Mouse (Mus musculus): Measurements from ENCODE around the gene Ywhag. TPM values are rescaled to one million over a fixed set of nuclear protein-coding genes. Genes with fewer than 3 reads are reported as not detected.
A peak's percentile ranks its signal among the peaks of the same experiment; 100 is the strongest.

The Ywhag gene
- polyA plus RNA-seq, 1 experiment from 2014 or later = 1,054 TPM

- WGBS = 60% methylated on average over 5 of the region's 5 CpGs
- H3K9ac ChIP-seq (ENCODE audit: low read depth, low read length) = no peak overlapping the region
- no peak for ATAC-seq
These were observed 6.2 kb upstream of the Ywhag start for GRCm38 (mm10) chr5:135940587-135940986.

GRCm38 (mm10) chr5:135935641-135936190, 1.3 kb upstream of the Ywhag start:
- Histone ChIP-seq H3K27ac (ENCODE audit: low read length) (peak overlapping the region; percentile 99), H3K4me1 (ENCODE audit: control insufficient read depth, insufficient read depth, low read length) (peaks cover 23% of the 10 kb centered on the region), H3K4me2 (ENCODE audit: low read length) (no peak overlapping the region), H3K9me3 (replicated peaks; ENCODE audit: control insufficient read depth, low read length, poor library complexity, severe bottlenecking) (no peaks in the 10 kb centered on the region), H3K27me3 (ENCODE audit: control insufficient read depth, insufficient read depth, low read depth, low read length) (no peaks in the 10 kb centered on the region), H3K36me3 (ENCODE audit: control insufficient read depth, insufficient read depth, low read length) (no peaks in the 10 kb centered on the region), H3K9ac (ENCODE audit: low read depth, low read length) (no peak overlapping the region), H3K4me3 (ENCODE audit: low read depth, low read length) (no peak overlapping the region)
- 87% methylated on average over 6 of the region's 6 CpGs for WGBS
- no peak for ATAC-seq

More at GRCm38 (mm10) chr5:135940587-135940986, 6.2 kb upstream of the Ywhag start:
- no peak overlapping the region for H3K4me2 ChIP-seq (ENCODE audit: low read length)
- no peak overlapping the region for H3K4me3 ChIP-seq (ENCODE audit: low read depth, low read length)
- no peaks in the 10 kb centered on the region for H3K4me1 ChIP-seq (ENCODE audit: control insufficient read depth, insufficient read depth, low read length)
- H3K27me3 ChIP-seq (ENCODE audit: control insufficient read depth, insufficient read depth, low read depth, low read length) = no peaks in the 10 kb centered on the region
- H3K9me3 ChIP-seq (replicated peaks; ENCODE audit: control insufficient read depth, low read length, poor library complexity, severe bottlenecking) = no peaks in the 10 kb centered on the region
- no peak overlapping the region for H3K27ac ChIP-seq (ENCODE audit: low read length)
- H3K36me3 ChIP-seq (ENCODE audit: control insufficient read depth, insufficient read depth, low read length) = no peaks in the 10 kb centered on the region

GRCm38 (mm10) chr5:135935176-135935523, 734 bp upstream of the Ywhag start:
- peak overlapping the region; percentile 88 for H3K9ac ChIP-seq (ENCODE audit: low read depth, low read length)
- H3K27me3 ChIP-seq (ENCODE audit: control insufficient read depth, insufficient read depth, low read depth, low read length) = no peaks in the 10 kb centered on the region
- ATAC-seq = peak; percentile 43
- peaks cover 27% of the 10 kb centered on the region for H3K4me1 ChIP-seq (ENCODE audit: control insufficient read depth, insufficient read depth, low read length)
- H3K4me3 ChIP-seq (ENCODE audit: low read depth, low read length) = peak overlapping the region; percentile 77
- H3K4me2 ChIP-seq (ENCODE audit: low read length) = peak overlapping the region; percentile 61
- no peaks in the 10 kb centered on the region for H3K9me3 ChIP-seq (replicated peaks; ENCODE audit: control insufficient read depth, low read length, poor library complexity, severe bottlenecking)
- 50% methylated on average over 7 of the region's 7 CpGs for WGBS
- peak overlapping the region; percentile 99 for H3K27ac ChIP-seq (ENCODE audit: low read length)
- peaks cover 2% of the 10 kb centered on the region; the same call in 1 of the 2 replicates for H3K36me3 ChIP-seq (ENCODE audit: control insufficient read depth, insufficient read depth, low read length)

- H3K4me3 ChIP-seq (ENCODE audit: low read depth, low read length) = peak overlapping the region; percentile 77
- WGBS = under 1% methylated on average over 28 of the region's 35 CpGs
These were observed 445 bp downstream of the Ywhag start for GRCm38 (mm10) chr5:135933900-135934441.

GRCm38 (mm10) chr5:135933222-135933899, 1.1 kb downstream of the Ywhag start:
- Histone ChIP-seq H3K4me1 (ENCODE audit: control insufficient read depth, insufficient read depth, low read length) (peaks cover 39% of the 10 kb centered on the region), H3K27me3 (ENCODE audit: control insufficient read depth, insufficient read depth, low read depth, low read length) (no peaks in the 10 kb centered on the region), H3K36me3 (ENCODE audit: control insufficient read depth, insufficient read depth, low read length) (peaks cover 12% of the 10 kb centered on the region), H3K27ac (ENCODE audit: low read length) (peak overlapping the region; percentile 99), H3K9ac (ENCODE audit: low read depth, low read length) (peak overlapping the region; percentile 88), H3K4me2 (ENCODE audit: low read length) (peak overlapping the region; percentile 85), H3K9me3 (replicated peaks; ENCODE audit: control insufficient read depth, low read length, poor library complexity, severe bottlenecking) (no peaks in the 10 kb centered on the region), H3K4me3 (ENCODE audit: low read depth, low read length) (peak overlapping the region; percentile 77)
- ATAC-seq = no peak
- 4% methylated on average over 12 of the region's 12 CpGs for WGBS

More at GRCm38 (mm10) chr5:135933900-135934441, 445 bp downstream of the Ywhag start:
- Histone ChIP-seq H3K4me2 (ENCODE audit: low read length) (peak overlapping the region; percentile 85), H3K27ac (ENCODE audit: low read length) (peak overlapping the region; percentile 99), H3K4me1 (ENCODE audit: control insufficient read depth, insufficient read depth, low read length) (peaks cover 37% of the 10 kb centered on the region), H3K36me3 (ENCODE audit: control insufficient read depth, insufficient read depth, low read length) (peaks cover 12% of the 10 kb centered on the region), H3K27me3 (ENCODE audit: control insufficient read depth, insufficient read depth, low read depth, low read length) (no peaks in the 10 kb centered on the region), H3K9ac (ENCODE audit: low read depth, low read length) (peak overlapping the region; percentile 88), H3K9me3 (replicated peaks; ENCODE audit: control insufficient read depth, low read length, poor library complexity, severe bottlenecking) (no peaks in the 10 kb centered on the region)
- ATAC-seq = peak; percentile 82

GRCm38 (mm10) chr5:135932359-135932758, 2.1 kb downstream of the Ywhag start:
- H3K36me3 ChIP-seq (ENCODE audit: control insufficient read depth, insufficient read depth, low read length) = peaks cover 12% of the 10 kb centered on the region
- H3K9ac ChIP-seq (ENCODE audit: low read depth, low read length) = peak overlapping the region; percentile 57; the same call in 1 of the 2 replicates
- H3K4me1 ChIP-seq (ENCODE audit: control insufficient read depth, insufficient read depth, low read length) = peaks cover 44% of the 10 kb centered on the region
- H3K4me3 ChIP-seq (ENCODE audit: low read depth, low read length) = peak overlapping the region; percentile 77
- no peak for ATAC-seq
- 38% methylated on average over 2 of the region's 2 CpGs for WGBS
- H3K9me3 ChIP-seq (replicated peaks; ENCODE audit: control insufficient read depth, low read length, poor library complexity, severe bottlenecking) = no peaks in the 10 kb centered on the region
- no peak overlapping the region for H3K27ac ChIP-seq (ENCODE audit: low read length)
- H3K27me3 ChIP-seq (ENCODE audit: control insufficient read depth, insufficient read depth, low read depth, low read length) = no peaks in the 10 kb centered on the region
- H3K4me2 ChIP-seq (ENCODE audit: low read length) = peak overlapping the region; percentile 85

- no peak for ATAC-seq
- Histone ChIP-seq H3K4me1 (ENCODE audit: control insufficient read depth, insufficient read depth, low read length) (peaks cover 49% of the 10 kb centered on the region), H3K4me3 (ENCODE audit: low read depth, low read length) (peak overlapping the region; percentile 77), H3K9ac (ENCODE audit: low read depth, low read length) (0 out of 2 replicates have a peak overlapping the region, but pooled peaks have one; percentile 30), H3K27me3 (ENCODE audit: control insufficient read depth, insufficient read depth, low read depth, low read length) (no peaks in the 10 kb centered on the region), H3K9me3 (replicated peaks; ENCODE audit: control insufficient read depth, low read length, poor library complexity, severe bottlenecking) (no peaks in the 10 kb centered on the region), H3K27ac (ENCODE audit: low read length) (no peak overlapping the region), H3K36me3 (ENCODE audit: control insufficient read depth, insufficient read depth, low read length) (peaks cover 16% of the 10 kb centered on the region), H3K4me2 (ENCODE audit: low read length) (peak overlapping the region; percentile 85)
- WGBS = 93% methylated on average over 9 of the region's 9 CpGs
These were observed 2.9 kb downstream of the Ywhag start for GRCm38 (mm10) chr5:135931526-135931925.

GRCm38 (mm10) chr5:135929685-135930424, 4.6 kb downstream of the Ywhag start:
- no peak overlapping the region for H3K9ac ChIP-seq (ENCODE audit: low read depth, low read length)
- no peak overlapping the region for H3K4me2 ChIP-seq (ENCODE audit: low read length)
- no peaks in the 10 kb centered on the region for H3K9me3 ChIP-seq (replicated peaks; ENCODE audit: control insufficient read depth, low read length, poor library complexity, severe bottlenecking)
- no peak overlapping the region for H3K27ac ChIP-seq (ENCODE audit: low read length)
- 85% methylated on average over 6 of the region's 6 CpGs for WGBS
- peaks cover 16% of the 10 kb centered on the region for H3K36me3 ChIP-seq (ENCODE audit: control insufficient read depth, insufficient read depth, low read length)
- peaks cover 48% of the 10 kb centered on the region for H3K4me1 ChIP-seq (ENCODE audit: control insufficient read depth, insufficient read depth, low read length)
- H3K27me3 ChIP-seq (ENCODE audit: control insufficient read depth, insufficient read depth, low read depth, low read length) = no peaks in the 10 kb centered on the region
- no peak overlapping the region for H3K4me3 ChIP-seq (ENCODE audit: low read depth, low read length)
- ATAC-seq = no peak
